Mouse (Mus musculus) testis, postnatal 14 days (tissue): Measurements from ENCODE around the gene Uts2r.

Source experiments
- DNase-seq: peaks from one replicate; pipeline ENCODE4 v3.0.0; 2021; ENCODE audit warnings: low spot score

Uts2r gene

DNA sequence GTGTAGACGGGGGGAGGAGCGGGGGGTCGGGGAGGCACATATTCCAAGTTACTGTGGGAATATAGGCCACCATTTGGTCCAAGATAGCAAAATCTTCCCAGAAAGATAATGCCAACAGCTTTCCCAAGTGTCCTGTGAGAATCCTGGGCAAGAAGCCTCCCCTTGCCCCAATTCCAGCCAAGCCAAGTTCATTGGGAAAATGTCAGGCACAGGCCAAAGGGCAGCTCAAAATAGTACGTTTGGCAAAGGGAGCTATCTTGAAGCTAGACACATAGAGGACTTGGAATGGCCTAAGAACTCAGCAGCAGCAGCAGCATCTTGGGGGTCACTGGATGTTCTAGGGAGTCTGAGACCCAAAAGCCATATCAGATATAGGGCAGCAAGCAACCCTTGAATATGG, 3.7 kb downstream of the Uts2r start:
- DNase-seq, result no peak

DNA sequence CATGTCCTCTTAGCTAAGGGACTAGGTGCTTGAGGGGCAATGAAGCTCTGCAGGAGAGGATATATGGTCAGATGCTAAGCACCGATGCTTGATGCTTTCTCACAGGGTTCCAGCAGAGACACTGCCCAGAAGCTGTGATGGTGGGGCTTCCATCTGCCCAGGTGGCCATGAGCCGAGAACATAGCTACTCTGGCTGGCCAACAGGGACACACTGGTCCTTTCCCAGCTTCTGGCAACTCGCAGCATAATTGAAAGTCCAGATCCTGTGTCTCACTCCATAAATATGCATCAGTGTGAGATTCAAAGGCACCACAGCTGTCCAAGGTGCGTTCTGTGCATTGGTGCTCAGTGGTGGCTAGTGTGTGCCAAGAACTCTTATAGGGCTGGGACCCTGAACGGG, 13.1 kb downstream of the Uts2r start:
- DNase-seq, result no peak

DNA sequence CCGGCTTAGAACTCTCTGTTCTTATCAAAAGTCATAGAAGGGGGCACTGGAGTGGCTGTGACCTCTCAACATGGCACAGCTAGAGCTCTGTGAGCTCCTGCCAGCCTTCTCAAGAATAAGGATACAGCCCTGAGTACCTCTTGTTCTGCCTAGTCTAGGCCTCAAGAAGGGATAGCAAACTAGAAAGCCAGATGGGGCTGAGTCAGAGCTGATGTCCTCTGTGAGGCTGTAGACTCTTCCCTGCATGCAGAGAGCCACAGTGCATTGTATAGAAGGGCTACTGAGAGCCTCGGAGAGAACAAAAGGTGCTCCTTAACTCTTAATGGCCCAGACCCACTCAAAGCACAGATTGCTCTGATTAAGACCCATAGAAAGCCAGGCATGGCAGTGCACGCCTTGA, 14.2 kb downstream of the Uts2r start:
- DNase-seq, result no peak

DNA sequence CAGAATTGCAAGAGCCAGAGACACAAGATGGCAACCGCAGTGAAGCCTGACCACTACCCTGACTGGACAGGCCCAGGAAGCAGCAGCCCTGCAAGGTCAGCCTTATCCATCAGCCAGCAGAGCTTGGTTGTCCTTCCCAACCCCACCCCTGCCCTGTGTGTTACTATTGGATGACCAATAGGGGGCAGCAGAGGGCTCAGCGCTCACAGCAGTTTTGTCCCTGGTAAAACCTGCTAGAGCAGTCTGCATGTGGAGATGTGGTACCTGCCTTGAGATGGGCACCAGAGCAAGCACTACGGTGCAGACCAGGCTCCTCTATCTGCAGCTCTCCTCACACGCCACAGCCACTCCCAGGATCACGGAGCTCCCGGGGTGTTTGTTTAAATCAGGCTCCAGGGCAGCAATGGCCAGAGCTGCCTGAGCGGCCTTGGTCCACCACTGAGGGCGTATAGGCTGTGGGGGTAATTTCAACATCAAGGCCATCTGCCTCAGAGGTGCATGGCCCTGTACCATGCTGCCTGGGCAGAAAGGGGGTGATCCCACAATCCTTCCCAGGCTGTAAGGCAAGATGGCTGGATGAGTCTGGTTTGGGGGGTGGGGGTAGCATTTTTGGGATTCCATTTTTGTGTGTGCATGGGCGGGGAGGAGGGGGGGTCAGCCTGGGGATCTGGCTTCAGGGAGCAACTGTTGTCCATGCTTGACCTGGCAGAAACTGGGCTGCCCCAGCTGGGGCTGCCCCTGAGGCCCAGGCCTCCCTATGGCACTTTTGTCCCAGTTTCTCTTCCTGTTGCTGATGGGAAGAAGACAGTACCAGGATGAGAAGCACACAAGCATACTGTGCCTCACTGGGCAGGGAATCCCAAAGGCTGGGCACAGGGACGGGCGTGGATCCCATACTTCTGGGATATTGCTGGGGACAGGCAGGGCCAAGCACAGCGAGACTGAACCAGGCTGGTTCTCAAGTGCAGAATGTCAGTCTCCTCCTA, 16.5 kb downstream of the Uts2r start:
- peak; percentile 32 for DNase-seq

DNA sequence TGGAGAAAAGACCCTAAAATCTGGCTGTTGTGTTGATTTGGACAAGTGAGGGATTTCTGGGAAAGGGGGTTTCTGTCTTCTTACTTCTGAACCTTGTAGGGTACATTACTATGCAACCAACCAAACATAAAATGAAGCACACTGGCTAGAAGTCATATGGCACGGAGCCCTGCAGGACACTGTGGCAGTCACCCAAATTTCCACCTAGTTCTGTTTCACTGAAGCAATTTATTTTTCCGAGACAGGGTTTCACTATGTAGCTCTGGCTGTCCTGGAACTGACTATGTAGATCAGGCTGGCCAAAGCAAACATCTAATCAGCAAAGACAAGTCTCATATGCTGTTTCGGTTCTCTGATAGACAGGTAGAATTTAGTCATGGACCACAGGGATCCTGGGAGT, 29.6 kb downstream of the Uts2r start:
- no peak for DNase-seq

DNA sequence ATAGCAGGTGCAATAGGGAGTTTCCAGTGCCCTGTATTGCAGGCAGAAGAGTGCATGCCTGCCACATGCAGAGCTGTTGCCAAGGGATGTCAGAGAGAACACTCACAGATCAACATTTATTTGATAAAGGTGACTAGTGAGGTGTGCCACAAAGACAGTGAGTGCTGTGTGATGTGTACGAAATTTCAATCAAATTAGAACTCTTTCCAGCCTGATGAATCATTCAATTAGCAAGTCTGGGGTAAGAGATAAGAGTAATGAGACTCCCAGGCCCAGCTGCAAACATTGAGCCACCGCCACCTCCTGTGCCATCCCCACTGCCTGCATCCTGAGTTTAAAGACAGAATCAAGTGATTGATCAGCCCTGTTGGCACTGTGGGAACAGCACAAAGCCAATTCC, 32.7 kb downstream of the Uts2r start:
- DNase-seq, result no peak

DNA sequence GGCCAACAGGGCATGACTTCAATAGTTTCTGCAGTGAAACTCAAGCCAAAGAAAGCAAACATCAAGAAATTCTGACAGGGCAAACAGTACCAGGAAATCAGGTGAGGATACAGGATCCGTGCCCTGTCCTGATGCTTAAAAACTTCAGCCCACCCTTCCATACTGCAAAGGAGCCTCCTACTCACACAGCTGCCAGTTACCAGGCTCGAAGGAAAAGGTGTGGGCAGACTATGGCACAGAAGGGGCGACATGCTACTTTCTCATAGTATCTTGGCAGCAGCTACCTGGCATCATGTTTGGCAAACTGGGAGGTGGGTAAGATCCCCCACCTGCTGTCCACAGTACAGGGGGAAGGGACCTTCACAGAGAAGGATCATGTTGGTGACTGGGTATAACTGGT, 33.3 kb downstream of the Uts2r start:
- DNase-seq, result no peak

DNA sequence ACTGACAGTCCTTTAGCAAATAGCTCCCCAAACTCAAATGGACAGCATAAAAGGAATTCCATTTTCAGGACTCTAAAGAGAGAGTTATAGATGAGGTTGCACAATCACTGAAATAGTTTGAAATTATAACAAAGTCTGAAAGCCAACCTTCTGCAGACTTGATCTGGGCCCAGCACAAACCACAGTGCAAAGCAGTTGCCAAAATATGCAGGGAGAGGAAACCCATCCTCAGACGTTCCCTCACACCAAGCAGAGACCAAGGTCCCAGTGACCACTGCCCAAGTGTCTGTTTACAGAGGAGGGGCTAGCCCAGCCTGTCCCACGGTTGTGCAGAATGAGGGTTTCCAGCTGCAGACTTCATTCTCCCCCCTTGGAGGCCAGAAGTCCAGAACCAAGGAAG, 38.6 kb downstream of the Uts2r start:
- no peak for DNase-seq

DNA sequence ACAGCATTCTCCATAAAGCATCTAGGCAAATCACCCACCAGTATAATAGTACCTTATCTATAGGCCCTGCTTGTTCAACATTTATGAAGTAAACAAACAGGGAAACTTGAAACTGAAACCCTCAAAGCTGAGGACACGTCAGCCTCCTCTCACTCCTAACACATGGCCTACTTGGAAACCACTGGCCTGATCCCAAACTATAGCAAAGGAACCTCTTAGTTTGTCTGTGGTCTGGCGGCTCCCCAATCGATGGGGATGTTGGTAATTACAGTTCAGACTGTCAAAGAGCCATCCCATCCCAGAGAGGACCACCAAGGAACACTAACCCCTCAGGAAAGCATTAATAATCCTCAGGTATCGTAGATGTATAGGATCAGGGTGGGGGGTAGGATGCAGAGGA, 39.8 kb downstream of the Uts2r start:
- no peak for DNase-seq

DNA sequence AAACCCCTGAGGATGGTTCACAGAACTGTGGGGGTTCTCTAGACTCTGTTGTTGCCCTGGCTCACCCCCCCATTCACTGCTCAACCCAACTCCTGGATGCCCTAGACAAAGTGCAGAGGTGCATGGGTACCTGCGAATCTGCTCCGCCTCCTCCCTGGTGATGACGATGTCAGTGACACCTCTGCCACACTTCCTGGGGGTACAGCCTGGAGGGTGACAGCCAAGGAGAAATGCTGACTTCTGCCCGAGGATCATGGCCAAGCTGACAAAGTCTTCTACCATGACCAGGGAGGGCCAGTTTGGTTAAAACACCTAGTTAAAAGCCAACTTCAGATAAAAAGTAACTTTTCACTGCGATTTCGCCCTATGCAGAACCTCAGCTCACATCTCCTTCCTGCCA, 40.7 kb downstream of the Uts2r start:
- no peak for DNase-seq

DNA sequence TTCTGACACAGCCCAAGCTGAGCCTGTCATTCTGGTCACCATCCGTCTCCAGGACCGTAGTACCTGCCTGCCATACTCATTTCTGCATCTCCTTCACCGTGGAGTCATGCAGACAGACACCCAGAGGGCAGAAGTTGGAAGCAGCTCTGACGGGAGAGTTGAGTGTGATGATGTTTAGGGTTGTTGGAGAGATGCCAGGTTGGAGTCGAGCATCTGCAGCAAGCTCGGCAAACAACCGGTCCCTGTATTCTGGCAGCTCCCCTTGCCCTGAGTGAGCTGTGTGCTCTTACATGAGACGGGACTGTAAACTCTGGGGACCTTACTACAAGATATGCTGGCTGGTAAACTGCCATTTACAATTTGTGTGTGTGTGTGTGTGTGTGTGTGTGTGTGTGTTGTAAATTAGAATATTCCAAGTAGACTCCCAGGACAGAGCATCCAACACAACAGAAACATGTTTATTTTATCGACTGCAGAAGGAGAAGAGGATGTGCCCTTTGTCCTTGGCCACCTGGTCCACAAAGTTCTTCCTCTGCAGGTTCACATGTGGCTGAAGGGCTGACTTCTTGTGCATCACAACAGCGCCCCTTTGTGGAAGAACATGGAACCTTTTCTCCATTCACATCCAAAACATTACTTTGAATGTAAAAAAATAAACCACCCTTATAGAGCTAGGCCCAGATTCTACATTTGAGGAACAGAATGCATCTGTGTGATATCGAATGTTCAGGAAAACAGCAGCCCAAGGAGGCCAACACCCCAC, 41.5 kb downstream of the Uts2r start:
- DNase-seq, result no peak

DNA sequence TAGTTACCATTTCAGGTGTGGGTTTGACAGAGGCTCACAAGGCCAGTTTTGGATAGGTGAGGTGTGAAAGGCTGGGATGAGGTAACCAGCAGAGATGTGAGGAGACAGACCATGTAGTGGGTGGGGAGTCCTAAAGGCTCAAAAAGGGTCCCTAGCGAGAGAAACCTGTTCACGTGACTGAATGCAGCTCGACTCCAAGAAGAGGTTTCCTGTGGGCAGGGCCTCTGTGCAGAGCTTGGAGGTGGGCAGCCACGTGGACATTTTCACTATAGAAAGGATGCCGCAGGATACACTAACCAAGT, 43.7 kb downstream of the Uts2r start:
- no peak for DNase-seq

DNA sequence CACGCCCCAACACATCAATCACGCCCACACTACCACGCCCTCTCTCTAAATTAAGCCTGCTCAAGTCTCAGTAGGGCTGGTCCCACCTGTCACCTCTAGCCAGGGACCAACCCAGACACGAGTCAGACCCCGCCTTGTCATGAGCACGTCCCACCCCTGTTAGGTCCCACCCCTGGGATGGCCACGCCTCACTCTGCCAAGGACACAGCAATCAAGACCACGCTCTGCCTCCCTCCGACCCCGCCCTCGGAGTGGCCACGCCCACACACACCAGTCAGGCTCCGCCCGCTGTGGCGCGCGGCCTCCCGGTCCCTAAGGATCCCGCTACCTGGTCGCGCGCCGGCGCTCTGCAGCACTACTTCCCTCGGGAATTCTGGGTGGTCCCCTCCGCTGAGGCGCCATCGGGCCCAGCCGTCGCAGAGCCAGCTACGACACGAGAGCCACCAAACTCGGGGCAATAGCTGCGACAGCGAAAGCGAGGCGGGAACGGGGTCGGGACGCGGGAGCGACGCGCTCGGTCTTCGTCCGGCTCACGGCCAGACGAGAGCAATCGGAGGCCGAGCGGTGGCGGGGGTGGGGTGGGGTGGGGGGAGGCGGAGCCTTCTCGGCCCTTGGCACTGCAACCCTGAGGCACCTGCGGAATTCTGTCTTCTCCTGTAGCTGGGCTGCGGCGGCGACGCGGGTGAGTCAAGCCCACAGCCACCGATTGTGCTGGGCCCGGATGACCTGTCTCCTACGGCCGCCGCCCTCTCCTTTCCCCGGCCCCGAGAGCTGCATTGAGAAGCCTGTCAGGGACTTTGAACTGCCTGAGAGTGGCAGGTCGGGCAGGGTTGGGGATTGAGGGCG, 44.3 kb downstream of the Uts2r start, which contains the start of the genes Hexdc and Ogfod3:
Gene Hexdc, plus strand, starts transcription at position 273 of the 846 bp plus-strand sequence.
Gene Ogfod3, minus strand, starts transcription at position 551 of the 846 bp plus-strand sequence.
- DNase-seq, result peak; percentile 94
